Mouse (Mus musculus) MEL (cell line): ENCODE results near the gene Sv2a.

Experiments
- CTCF ChIP-seq, 3 experiments: IDR thresholded peaks in 2 of 3; conservative IDR thresholded peaks in 1 of 3; 2 replicates each; pipeline ENCODE4 v1.5.1; 2011 to 2012; ENCODE audit warnings: low read length in 3 of 3, low read depth in 2 of 3, mild to moderate bottlenecking in 2 of 3, improper control_type of control experiment in 1 of 3, inconsistent platforms in 1 of 3, mixed read lengths in 1 of 3, moderate library complexity in 1 of 3; ENCODE audit not compliant: control insufficient read depth in 1 of 3, insufficient read depth in 1 of 3, poor library complexity in 1 of 3, severe bottlenecking in 1 of 3
- EP300 ChIP-seq, 2 experiments: IDR thresholded peaks; 2 replicates each; pipeline ENCODE4 v1.6.1; 2011; ENCODE audit warnings: improper control_type of control experiment in 2 of 2, low read length in 2 of 2, low read depth in 1 of 2, mild to moderate bottlenecking in 1 of 2
- MAZ ChIP-seq: IDR thresholded peaks from 2 replicates; pipeline ENCODE4 v1.6.1; 2012; ENCODE audit warnings: low read depth, mild to moderate bottlenecking, inconsistent platforms, low read length, improper control_type of control experiment
- MYB ChIP-seq: IDR thresholded peaks from 2 replicates; pipeline ENCODE4 v1.6.1; 2011; ENCODE audit warnings: mild to moderate bottlenecking, low read depth, low read length, improper control_type of control experiment
- TAL1 ChIP-seq: IDR thresholded peaks from 2 replicates; pipeline ENCODE4 v1.6.1; 2012; ENCODE audit warnings: mild to moderate bottlenecking, inconsistent platforms, low read length, moderate library complexity, mixed read lengths

- TF ChIP-seq EP300 (IDR thresholded peaks at IDR 0.05; ENCODE audit: low read depth in 1 of 2, low read length in 2 of 2) (no peak), CTCF (IDR thresholded peaks at IDR 0.05 in 2 of 3, conservative IDR thresholded peaks at IDR 0.05 in 1 of 3; ENCODE audit: control insufficient read depth in 1 of 3, insufficient read depth in 1 of 3, low read depth in 2 of 3, low read length in 3 of 3, poor library complexity in 1 of 3, severe bottlenecking in 1 of 3) (no peak), TAL1 (no peak), MYB (no peak), MAZ (no peak)
Measured at GRCm38 (mm10) chr3:96243921-96244572, 63.1 kb downstream of the Sv2a start.
